Mouse (Mus musculus): ENCODE measurements at regions not wholly inside any gene's neighbourhood (a gene's known extent, or its start where the extent isn't known, plus 50 kb on each side); places are given as distances from the start of the nearest gene placed in this dataset.

DNA sequence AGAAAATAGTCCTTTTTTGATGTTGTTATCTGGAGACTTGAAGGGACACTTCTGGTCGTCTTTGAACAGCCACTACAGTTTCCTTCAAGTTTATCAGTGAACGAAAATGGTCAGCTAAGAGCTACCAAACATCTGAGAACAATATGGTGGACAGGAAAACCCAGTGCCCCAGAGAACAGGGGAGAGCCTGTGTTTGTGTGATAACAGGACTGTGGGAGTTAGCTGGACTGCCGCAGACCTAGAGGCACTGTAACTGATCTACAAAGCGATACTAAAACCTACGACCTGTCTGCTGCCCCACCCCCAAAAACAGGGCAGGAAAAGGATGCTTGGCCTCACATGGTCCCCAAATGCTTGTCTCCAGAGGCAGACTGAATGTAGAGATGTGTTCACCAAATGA, 175.5 kb downstream of the Mreg start:
- no peak for DNase-seq

DNA sequence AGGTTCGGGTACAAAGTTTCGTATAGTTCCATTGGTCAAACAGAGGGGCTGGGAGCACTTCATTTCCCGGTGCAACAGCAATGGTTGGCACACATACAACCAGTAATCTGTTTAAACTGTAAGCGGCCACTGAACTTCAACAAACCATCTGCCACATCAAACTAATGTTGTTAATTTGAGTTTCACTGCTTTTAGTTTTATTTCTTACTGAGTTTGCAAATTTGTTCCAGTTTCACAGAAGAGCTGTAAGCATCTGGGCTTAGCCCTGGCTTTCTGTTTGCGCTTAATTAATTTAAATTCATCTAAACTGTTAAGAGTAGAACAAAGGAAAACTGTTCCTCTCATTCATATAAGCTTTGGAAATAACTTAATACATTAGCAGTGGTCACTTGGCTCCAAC, 176.0 kb downstream of the Mreg start:
- DNase-seq: no peak

DNA sequence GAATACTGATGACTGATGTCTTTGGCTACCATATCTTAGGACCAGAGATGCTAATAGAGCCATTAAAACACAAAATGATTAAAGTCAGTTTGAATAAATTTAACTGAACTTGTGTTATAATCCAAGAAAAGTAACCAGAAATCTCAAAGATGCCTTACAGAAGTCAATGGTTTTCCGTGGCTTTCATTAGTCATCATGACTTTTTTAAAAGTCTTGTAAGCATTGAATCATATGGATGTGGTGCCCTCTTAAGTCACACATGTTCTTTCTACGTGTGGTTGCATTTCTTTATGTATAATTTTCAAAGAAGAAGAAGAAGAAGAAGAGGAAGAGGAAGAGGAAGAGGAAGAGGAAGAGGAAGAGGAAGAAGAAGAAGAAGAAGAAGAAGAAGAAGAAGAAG, 178.2 kb downstream of the Mreg start:
- no peak for DNase-seq

DNA sequence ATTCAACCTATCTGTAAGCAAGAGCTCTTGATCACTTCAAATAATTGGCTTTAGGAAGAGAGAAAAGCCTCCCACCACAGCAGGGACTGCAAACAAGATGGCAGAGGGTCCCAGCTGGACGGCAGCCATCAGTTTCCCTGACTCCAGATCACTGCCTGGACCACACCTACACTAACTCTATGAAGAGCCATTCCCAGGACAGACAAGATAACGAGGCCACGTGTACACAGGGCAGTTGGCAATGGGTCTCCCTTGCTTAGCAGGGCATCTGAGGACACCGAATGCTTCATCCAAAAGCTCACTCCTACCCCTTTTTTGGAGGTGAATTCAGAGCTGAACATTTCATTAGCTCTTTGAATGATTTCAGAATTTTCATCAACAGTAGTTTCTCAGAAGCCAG, 179.9 kb downstream of the Mreg start:
- DNase-seq: no peak

DNA sequence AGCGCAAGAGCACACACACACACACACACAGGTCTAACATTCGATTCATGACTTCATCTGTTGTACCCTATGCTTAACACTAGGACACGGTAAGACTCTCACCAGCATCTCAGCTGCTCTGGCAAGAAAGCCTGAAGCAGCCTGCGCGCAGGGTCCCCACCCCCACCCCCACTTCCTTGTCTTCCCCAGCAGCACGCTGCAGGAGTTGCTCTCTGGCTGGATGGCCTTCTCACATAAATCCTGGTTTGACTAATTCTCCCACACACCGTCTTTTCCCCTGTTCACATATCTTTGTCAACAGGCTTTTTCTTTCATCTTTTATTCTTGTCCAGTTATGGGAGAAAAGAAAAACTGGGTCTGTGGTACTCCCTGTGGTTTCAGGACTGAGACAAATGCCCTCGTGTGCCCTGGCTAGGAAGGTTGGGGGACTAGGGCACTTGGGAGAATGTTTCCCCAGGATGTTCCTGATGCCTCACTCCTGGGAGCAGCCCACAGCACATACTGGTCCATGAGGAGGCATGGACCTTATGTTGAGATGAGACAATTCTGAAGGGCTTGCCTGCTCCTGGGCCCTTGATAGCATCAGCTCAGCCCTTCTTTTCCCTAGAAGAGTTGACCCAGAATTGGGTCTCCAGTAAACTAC, 181.2 kb downstream of the Mreg start:
- DNase-seq: no peak

DNA sequence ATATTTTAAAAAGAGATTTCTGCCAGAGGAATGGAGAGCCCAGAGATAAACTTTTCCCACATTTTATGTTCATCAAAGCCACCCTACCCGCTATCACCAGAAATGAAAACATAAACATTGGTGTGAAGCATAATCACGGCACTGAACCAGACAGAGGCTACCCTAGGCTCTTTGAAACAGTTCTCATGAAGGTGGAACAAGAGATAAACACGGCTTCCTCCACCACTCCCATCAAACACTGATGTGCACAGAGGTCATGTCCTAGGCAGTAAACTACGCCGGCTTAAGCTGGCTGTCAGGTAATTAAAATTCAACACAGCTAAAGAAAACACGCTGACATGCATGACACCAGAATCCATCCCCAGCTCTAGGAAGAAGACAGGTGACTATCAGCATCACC, 182.5 kb downstream of the Mreg start:
- DNase-seq: no peak

DNA sequence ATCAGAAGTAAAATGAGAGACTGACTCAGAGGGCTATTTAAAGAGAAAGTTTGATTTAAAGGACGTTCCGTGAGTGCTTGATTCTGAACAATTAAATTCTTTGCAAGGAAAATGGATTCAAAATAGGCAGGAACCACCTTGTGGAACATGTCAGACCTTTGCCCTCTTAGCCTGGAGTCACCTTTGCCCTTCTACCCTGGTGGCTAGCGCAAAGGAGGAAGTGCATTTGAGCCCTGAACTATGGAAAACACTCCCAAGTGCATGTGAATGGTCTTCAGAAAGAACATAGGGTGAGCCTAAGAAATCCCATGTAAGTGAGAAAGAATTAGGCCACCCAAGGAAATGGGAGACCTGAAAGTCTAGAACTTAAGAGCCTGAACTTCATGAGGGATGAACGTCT, 185.2 kb downstream of the Mreg start:
- no peak for DNase-seq

DNA sequence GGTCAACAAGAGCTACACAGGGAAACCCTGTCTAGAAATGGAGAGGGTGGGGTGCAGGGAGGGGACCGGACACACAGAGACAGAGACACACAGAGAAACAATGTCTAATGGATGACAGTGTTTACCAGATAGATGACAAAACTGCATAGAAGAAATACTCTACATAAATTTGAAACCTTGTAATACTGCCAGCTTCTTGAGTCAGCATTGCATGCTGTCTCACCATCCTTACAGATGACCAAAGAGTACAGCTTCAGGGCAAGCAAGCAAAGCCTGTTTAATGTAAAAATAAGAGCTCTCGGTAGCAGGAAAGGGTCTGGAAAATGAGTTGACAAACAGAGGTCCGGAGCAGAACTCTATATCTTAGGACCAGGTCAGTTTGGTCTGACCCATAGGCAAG, 189.5 kb downstream of the Mreg start:
- DNase-seq: no peak

DNA sequence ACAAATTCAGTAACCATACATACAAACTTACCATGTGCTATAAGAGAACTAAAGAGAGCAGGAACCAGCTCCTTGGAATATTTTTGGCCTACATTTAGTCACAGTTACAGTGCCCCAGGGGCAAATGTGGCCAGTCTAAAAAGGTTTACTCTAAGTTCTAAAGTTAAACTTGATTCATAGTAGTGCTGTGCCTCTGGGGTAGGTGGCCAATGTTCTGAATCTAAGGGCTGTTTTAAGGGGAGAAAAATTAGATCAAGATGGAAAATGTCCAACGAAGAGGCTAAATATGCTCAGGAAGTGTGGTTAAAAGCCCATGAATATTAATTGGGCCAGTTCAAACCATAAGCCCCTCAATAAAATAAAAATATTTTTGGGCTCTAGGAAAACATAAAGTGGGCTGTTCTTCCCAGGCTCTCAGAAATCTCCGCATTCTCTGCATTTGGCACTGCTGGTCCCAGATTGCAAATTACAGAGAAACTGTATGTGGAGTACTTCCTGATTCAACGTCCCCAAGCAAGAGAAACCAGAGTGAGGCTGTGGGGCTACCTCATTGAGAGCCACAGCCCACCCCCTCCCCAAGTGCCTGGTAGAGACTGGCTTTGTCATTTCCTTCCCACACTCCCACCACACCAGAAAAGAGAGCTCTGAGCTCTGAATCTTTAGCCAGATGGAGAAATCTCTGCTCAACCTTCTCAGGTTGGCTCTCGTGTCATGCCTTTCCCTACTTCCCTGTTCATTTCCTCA, 193.5 kb downstream of the Mreg start:
- no peak for DNase-seq

DNA sequence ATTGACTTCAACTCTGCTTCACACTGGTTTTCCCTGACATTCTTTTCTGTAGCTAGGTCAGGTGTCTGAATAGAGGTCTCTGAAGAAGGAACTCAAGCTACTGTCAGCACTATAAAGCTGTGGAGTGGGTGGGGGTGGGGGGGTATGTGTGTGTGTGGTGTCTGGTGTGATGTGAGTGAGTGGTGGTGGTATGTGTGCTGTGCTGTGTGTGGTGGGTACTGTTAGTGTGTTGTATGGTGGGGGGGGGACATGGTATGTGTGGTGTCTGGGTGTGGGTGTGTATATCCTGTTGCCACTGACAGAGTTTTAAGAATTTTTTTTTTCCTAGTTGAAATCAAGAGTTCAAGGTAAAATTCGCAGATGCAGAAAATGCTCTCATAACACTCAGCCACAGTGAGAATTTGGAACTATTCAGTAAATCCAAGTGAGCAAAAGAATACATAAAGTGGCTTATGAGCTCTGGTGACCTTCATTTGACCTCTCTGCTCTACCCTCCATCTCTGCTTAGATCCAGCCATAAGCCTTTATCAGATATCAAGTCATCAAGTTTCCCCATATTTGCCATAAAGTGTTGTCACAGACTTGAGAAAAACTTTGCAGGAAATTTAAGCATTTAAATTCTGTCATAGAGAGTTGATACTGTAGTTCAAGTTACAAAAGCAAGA, 194.2 kb downstream of the Mreg start:
- no peak for DNase-seq

DNA sequence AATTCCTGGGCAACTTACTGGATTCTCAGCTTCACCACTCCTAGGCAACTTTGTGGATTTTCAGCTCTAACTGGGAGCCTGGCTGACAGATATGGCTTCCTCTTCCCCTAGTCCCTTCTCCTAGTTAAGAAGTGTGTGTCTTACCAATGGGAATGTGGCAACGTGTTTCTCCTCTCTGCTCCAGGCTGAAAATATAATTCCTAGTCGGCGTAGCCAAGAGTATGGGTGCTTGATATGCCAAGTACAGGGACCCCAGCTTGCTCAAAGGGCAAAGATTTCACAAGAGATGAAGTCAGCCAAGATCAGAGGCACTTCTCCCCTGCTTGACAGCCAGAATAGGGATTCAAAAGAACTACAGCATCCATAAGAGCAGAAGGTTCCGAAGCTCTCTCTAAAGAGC, 196.6 kb downstream of the Mreg start:
- no peak for DNase-seq

DNA sequence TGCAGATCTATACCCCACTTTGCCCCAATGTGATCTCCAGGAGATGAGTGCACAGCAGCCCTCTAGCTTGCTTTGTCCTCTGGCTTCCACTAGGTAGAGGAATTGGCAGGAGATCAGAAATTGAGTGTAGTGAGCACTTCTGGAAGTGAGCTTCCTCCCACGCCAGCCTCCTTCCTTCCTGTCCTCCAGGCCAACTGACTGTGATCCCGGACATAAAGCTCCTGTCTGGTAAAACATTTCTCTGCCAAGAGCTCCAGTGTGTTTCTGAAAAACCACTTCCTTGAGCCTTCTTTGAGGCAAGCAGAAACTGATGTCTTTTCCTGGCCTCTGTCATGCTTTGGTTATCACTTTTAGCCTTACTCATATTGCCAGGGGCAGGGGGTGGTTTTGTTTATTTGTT, 197.5 kb downstream of the Mreg start:
- DNase-seq: peak; percentile 27

DNA sequence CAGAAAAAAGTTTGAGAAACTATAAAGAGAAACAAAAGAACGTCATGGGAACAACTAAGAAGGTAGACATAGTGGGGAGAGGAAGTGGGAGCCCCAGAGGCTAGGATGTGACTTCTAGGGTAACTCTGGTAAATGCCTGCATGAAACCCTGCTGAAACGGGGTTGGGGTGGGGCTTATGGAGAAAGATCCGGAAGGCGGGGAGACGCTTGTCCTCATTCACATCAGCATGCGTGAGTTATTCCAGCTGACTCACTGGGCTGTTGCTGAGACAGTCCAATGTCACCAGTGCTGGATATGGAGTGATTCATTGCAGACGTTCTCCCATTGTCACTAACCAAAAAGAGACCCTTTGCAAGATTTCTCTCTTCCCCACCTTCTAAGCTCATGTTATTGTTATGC, 198.2 kb downstream of the Mreg start:
- DNase-seq: no peak

DNA sequence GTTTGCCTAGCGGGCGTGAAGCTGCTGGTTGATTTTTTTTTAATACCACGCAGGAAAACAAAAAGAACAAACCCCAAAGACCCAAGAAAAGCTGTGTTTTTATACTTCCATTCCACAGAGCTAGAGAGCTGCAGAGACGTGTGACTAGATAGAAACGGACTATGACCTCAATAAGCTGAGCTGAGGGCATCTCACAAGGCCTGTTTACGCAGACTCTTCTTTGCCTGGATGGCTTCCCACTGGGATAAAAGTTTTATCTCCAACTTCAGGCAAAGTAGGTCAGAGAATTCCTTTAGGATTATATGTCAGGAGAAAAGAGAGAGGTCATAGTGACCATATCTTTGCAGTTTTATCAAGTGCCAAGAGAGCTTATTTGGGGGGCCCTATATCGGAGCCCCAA, 199.4 kb downstream of the Mreg start:
- DNase-seq: no peak

DNA sequence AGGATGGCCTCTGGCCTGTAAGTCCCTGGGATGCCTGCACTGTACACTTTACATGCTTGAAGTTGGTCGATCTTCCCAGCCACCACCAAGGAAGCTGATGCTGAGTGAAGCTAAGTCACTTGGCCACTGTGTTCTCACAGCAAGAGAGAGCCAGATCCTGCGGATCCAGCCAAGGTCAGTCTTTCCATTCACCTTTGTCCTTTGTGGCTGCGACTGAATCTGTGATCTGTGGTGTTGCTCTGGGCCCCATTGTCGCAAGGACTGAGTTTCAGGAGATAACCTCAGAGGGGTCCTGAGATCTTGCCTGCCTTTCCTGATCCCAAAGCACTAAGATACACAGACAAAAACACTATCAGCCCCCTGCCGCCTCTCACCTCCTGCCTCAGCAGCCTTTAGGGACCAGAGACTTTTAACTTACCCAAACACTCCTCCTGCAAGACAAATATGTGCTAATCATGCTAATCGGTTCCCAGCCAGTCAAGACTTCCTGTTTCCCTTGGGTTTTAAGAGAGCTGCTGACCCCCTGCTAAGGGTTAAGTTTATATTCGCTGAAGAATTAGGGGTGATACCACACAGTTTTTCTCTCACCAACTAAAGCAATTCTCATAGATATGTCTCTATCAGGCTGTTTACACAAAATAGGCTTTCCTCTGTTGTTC, 202.7 kb downstream of the Mreg start:
- DNase-seq: no peak

DNA sequence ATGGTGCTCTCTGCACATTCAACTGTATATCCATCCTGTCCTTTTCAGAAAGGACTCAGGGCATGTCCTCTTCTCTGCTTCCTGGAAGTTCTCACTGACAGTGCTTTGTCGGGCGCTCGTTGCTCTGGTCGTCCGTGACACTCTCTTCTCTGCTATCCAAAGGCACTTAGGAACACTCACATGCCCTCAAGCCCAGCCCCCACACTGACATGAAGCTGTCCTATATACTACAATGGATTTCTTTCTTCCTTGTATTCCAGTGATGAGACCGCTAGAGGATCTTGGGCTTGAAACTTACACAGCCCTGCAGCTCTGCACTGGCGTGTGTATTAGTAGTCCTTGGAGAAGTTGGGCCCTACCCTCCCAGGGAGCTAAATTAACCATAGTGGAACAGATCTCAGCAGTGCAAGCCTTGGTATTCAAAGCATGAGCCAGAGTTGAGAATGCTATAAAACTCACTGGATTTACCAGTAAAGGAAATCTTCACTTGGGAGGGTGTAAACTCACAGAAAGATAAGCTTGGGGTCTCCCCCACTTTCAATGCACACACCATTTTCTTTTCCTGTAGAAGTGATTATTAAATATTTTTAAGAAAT, 205.3 kb downstream of the Mreg start:
- DNase-seq: no peak

DNA sequence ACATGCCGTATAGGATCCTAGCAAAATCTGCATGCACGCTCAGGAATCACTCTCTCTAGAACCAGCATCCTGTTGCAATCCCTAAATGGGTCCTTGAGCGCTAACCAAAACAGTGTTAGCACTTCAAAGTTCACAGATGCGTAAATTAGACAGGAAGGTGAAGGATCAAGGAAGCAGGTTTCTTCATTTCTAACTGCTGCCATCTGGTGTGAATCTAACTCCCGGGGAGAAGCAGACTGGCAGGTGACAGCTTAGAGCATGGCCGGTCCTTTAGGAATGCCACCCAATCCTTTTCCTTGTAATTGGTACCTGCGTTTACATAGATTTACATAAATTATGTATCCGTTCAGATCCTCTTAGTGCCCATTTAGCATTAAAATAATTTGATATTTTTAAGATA, 206.2 kb downstream of the Mreg start:
- no peak for DNase-seq

DNA sequence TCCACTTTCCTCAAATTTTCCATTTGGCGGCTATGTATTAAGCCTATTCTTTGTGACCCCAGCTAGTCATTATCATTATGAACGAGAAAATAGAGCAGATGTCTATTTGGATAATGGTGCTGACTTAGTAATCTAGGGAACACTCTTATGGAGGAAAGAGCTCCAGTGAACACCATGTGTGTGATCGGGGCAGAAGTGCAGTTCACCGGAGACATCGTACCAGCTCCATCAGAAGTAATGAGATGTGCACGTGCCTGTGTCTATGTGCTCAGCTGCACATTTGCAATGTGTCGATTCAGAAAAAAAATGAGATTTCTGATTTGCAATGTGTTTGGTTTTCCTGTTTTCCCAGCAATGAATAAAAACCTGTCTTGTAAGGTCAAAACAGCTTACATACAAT, 206.6 kb downstream of the Mreg start:
- DNase-seq: no peak

DNA sequence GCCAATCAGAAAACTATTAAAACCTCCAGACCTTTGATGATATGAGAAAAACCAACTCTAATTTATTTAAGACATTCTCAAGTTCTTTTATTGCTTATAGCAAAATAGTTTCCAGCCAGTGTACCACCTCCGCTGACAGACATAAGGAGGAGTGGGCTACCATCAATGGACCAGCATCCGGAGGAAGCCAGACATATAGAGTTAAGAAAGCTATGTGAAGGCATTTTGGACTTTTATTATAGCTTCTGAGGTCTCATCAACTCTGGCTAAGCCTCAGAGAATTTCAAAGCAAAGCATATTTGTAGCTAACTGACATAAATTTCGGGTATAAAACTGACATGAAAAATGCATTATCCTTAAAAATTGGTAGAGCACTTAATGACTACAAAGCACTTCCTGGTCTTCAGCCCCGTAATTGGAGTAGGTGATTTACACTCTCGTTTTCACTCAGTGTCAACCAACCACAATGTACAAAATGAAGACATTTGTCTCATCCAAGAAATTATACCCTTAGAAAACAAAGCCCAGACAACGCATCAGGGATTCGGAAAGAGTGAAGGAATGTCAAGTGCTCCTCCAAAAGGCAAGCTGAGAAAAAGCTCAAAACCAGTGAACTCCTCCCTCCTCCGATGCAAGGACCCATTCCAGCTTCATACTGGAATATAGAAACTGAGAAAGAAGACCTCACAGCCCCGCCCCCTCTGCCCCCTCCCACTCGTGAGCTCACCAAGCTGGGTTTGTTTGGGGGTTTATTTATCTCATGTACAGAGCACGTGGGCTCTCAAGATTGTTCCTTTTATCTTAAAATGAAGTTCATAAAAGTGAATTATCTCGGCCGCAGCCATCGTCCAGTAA, 208.5 kb downstream of the Mreg start:
- DNase-seq: no peak

DNA sequence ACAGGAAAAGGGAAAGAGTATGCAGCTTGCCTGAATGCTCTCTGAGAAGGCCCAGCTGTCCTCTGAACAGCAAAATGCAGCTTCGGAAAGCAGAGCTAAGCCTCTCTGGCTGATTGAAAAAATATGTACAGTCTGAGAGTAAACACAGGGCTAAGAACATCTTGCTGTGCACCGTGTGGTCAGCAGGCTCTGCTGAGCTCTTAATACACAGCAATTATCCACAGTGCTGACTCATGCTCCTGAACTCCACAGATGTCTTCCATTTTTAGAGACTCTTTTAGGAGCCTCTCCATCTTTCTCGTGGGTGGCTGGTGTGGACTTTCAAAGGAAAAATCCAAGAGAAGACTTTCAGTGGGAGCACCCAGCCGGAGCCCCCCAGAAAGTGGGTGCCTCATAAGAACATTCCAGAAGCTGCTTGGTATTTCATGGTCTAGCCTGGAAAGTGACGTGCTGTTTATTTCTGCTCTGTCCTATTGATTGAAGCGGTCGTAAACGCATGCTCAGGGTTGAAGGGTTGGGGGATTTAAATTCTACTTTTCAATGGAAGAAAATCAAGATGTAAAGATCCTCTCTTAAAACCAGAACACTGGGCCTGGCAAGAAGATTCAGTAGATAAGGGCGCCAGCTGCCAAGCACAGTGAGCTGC, 209.5 kb downstream of the Mreg start:
- no peak for DNase-seq

DNA sequence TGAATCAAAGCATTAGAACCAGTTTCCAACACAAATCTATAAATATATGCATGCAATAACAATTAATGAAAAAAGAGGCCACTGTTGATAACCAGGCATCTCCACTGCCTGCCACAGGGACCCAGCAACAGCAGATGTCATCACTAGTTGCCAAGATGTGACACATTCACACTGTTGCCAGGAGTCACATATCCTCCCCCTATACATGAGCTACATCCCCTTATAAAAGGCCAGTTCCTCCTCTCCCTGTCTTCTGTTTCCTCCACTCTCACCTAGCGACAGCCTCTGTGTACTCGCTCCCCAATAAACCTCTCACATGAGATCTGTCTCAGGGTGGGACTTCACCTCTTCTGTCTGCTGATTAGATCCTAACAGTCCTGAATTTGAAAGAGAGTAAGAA, 211.4 kb downstream of the Mreg start:
- no peak for DNase-seq

DNA sequence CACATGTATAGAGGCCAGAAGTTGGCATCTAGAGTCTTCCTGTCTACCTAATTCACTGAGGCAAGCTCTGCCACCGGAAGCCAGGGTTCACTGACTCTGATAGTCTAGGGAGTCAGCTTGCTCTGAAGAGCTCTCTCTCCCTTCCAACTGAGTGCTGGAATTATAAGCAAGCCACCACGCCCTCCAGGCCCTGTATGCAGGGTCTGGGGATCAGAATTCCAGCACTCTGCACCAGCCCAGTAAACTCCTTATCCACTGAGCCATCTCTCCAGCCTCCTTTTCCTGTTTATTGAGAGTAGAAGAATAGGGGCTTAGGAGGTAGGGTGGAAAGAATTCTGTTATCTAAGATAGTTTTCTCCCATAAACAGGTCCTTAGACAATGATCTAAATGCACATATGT, 215.3 kb downstream of the Mreg start:
- peak; percentile 18 for DNase-seq

All from lung, postnatal 14 days (tissue).